Mouse (Mus musculus): Measurements from ENCODE around the gene Pcyt1b.

- TF ChIP-seq HCFC1 (IDR thresholded peaks at IDR 0.05; ENCODE audit: borderline replicate concordance, insufficient read depth, low read length) = no peak
- no peak for TF ChIP-seq ZNF384 (IDR thresholded peaks at IDR 0.05; ENCODE audit: low read depth, low read length)
- TF ChIP-seq MAFK (IDR thresholded peaks at IDR 0.05; ENCODE audit: insufficient read depth, low read depth, low read length) = no peak
- TF ChIP-seq ZC3H11A (IDR thresholded peaks at IDR 0.05; ENCODE audit: borderline replicate concordance, low read depth, low read length) = no peak
- peak; percentile 69; the same call in 1 of the 2 replicates for TF ChIP-seq CHD2 (IDR thresholded peaks at IDR 0.05; ENCODE audit: low read depth, low read length)
Observed at GRCm38 (mm10) chrX:93631657-93632449, 22.8 kb upstream of the Pcyt1b start, which contains the start of gene Pola1.

All from ES-E14 (cell line).